Mouse (Mus musculus): ENCODE results near the gene Serinc5.

Serinc5 gene

GRCm38 (mm10) chr13:92751726-92752565 is 141.1 kb downstream of the Serinc5 start:
- DNase-seq: peak; percentile 89 to 94

- no peak for DNase-seq
Observed at GRCm38 (mm10) chr13:92753676-92754075, 142.8 kb downstream of the Serinc5 start.

- DNase-seq: no peak
Observed at GRCm38 (mm10) chr13:92755036-92755435, 144.1 kb downstream of the Serinc5 start.

- DNase-seq: no peak
Observed at GRCm38 (mm10) chr13:92757972-92758585, 147.2 kb downstream of the Serinc5 start.

- DNase-seq: no peak
Observed at GRCm38 (mm10) chr13:92759096-92759495, 148.2 kb downstream of the Serinc5 start.

GRCm38 (mm10) chr13:92760519-92760918 is 149.6 kb downstream of the Serinc5 start:
- DNase-seq: no peak

Measured in cerebellum, postnatal 25 days (tissue).